Mouse (Mus musculus): ENCODE data around the gene Arntl2. TPM values are rescaled to one million over a fixed set of nuclear protein-coding genes. Genes with fewer than 3 reads are reported as not detected.
A peak's percentile ranks its signal among the peaks of the same experiment; 100 is the strongest.
"Not testable (repeated sequence)": the region's sequence is repeated elsewhere in the genome, so short reads cannot be mapped to it uniquely, and the experiment has no call there.

Gene Arntl2
- polyA plus RNA-seq, 1 experiment from 2014 or later, result 0.52 TPM

GRCm38 (mm10) chr6:146863154-146863553, 67.3 kb downstream of the Arntl2 start:
- ATAC-seq, result no peak
- H3K9me3 ChIP-seq (ENCODE audit: control insufficient read depth), result no peaks in the 10 kb centered on the region
- no peak overlapping the region for H3K4me2 ChIP-seq (replicated peaks; ENCODE audit: low read depth)
- no peak for TF ChIP-seq CTCF (IDR thresholded peaks at IDR 0.05; ENCODE audit: low read depth)
- H3K9ac ChIP-seq (ENCODE audit: low read depth, low read length), result no peak overlapping the region
- no peak overlapping the region for H3K4me3 ChIP-seq (ENCODE audit: low read depth, low read length)
- H3K36me3 ChIP-seq (ENCODE audit: control insufficient read depth, insufficient read depth), result no peaks in the 10 kb centered on the region
- no peaks in the 10 kb centered on the region for H3K27me3 ChIP-seq (replicated peaks; ENCODE audit: control insufficient read depth, insufficient read depth, low read length)
- no peaks in the 10 kb centered on the region for H3K4me1 ChIP-seq (replicated peaks; ENCODE audit: control insufficient read depth, insufficient read depth, low read length)
- H3K27ac ChIP-seq (ENCODE audit: low read depth, low read length), result no peak overlapping the region
- 95% methylated on average over 2 of the region's 2 CpGs for WGBS

GRCm38 (mm10) chr6:146864370-146864769, 68.5 kb downstream of the Arntl2 start:
- WGBS, result 93% methylated on average over 2 of the region's 5 CpGs
- H3K27ac ChIP-seq (ENCODE audit: low read depth, low read length); H3K36me3 ChIP-seq (ENCODE audit: control insufficient read depth, insufficient read depth); H3K4me1 ChIP-seq (replicated peaks; ENCODE audit: control insufficient read depth, insufficient read depth, low read length); H3K9me3 ChIP-seq (ENCODE audit: control insufficient read depth); H3K4me2 ChIP-seq (replicated peaks; ENCODE audit: low read depth); ATAC-seq; H3K9ac ChIP-seq (ENCODE audit: low read depth, low read length); H3K4me3 ChIP-seq (ENCODE audit: low read depth, low read length); H3K27me3 ChIP-seq (replicated peaks; ENCODE audit: control insufficient read depth, insufficient read depth, low read length): not testable (repeated sequence)

GRCm38 (mm10) chr6:146865701-146866100, 69.8 kb downstream of the Arntl2 start:
- WGBS, result 84% methylated on average over 4 of the region's 4 CpGs
- H3K27me3 ChIP-seq (replicated peaks; ENCODE audit: control insufficient read depth, insufficient read depth, low read length), result no peaks in the 10 kb centered on the region
- no peak overlapping the region for H3K4me3 ChIP-seq (ENCODE audit: low read depth, low read length)
- no peak overlapping the region for H3K9ac ChIP-seq (ENCODE audit: low read depth, low read length)
- H3K36me3 ChIP-seq (ENCODE audit: control insufficient read depth, insufficient read depth), result no peaks in the 10 kb centered on the region
- H3K9me3 ChIP-seq (ENCODE audit: control insufficient read depth), result no peaks in the 10 kb centered on the region
- peak; percentile 48 for TF ChIP-seq CTCF (IDR thresholded peaks at IDR 0.05; ENCODE audit: low read depth)
- no peak overlapping the region for H3K27ac ChIP-seq (ENCODE audit: low read depth, low read length)
- no peak for ATAC-seq
- no peak overlapping the region for H3K4me2 ChIP-seq (replicated peaks; ENCODE audit: low read depth)
- no peaks in the 10 kb centered on the region for H3K4me1 ChIP-seq (replicated peaks; ENCODE audit: control insufficient read depth, insufficient read depth, low read length)

GRCm38 (mm10) chr6:146871975-146872374, 76.1 kb downstream of the Arntl2 start:
- H3K36me3 ChIP-seq (ENCODE audit: control insufficient read depth, insufficient read depth), result no peaks in the 10 kb centered on the region
- 91% methylated on average over 4 of the region's 4 CpGs for WGBS
- peaks cover 3% of the 10 kb centered on the region; the same call in 1 of the 2 replicates for H3K9me3 ChIP-seq (ENCODE audit: control insufficient read depth)

GRCm38 (mm10) chr6:146874415-146874814, 78.6 kb downstream of the Arntl2 start:
- H3K36me3 ChIP-seq (ENCODE audit: control insufficient read depth, insufficient read depth), result no peaks in the 10 kb centered on the region
- H3K27ac ChIP-seq (ENCODE audit: low read depth, low read length), result no peak overlapping the region
- TF ChIP-seq CTCF (IDR thresholded peaks at IDR 0.05; ENCODE audit: low read depth), result no peak
- H3K9ac ChIP-seq (ENCODE audit: low read depth, low read length), result no peak overlapping the region
- H3K4me1 ChIP-seq (replicated peaks; ENCODE audit: control insufficient read depth, insufficient read depth, low read length), result no peaks in the 10 kb centered on the region
- no peak overlapping the region for H3K4me2 ChIP-seq (replicated peaks; ENCODE audit: low read depth)
- no peak overlapping the region for H3K4me3 ChIP-seq (ENCODE audit: low read depth, low read length)
- ATAC-seq, result no peak
- H3K27me3 ChIP-seq (replicated peaks; ENCODE audit: control insufficient read depth, insufficient read depth, low read length), result peaks cover 2% of the 10 kb centered on the region; the same call in 1 of the 2 replicates
- WGBS, result 83% methylated on average over 6 of the region's 6 CpGs
- peaks cover 6% of the 10 kb centered on the region; the same call in 1 of the 2 replicates for H3K9me3 ChIP-seq (ENCODE audit: control insufficient read depth)

More at GRCm38 (mm10) chr6:146871975-146872374, 76.1 kb downstream of the Arntl2 start:
- Histone ChIP-seq H3K4me2 (replicated peaks; ENCODE audit: low read depth) (no peak overlapping the region), H3K27me3 (replicated peaks; ENCODE audit: control insufficient read depth, insufficient read depth, low read length) (peaks cover 2% of the 10 kb centered on the region; the same call in 1 of the 2 replicates), H3K27ac (ENCODE audit: low read depth, low read length) (no peak overlapping the region), H3K4me3 (ENCODE audit: low read depth, low read length) (no peak overlapping the region), H3K9ac (ENCODE audit: low read depth, low read length) (no peak overlapping the region), H3K4me1 (replicated peaks; ENCODE audit: control insufficient read depth, insufficient read depth, low read length) (no peaks in the 10 kb centered on the region)
- ATAC-seq, result no peak
- TF ChIP-seq CTCF (IDR thresholded peaks at IDR 0.05; ENCODE audit: low read depth), result no peak

- Histone ChIP-seq H3K4me3 (ENCODE audit: low read depth, low read length) (no peak overlapping the region), H3K36me3 (ENCODE audit: control insufficient read depth, insufficient read depth) (no peaks in the 10 kb centered on the region), H3K27me3 (replicated peaks; ENCODE audit: control insufficient read depth, insufficient read depth, low read length) (peaks cover 2% of the 10 kb centered on the region; the same call in 1 of the 2 replicates), H3K4me1 (replicated peaks; ENCODE audit: control insufficient read depth, insufficient read depth, low read length) (no peaks in the 10 kb centered on the region), H3K9me3 (ENCODE audit: control insufficient read depth) (peaks cover 6% of the 10 kb centered on the region; the same call in 1 of the 2 replicates), H3K4me2 (replicated peaks; ENCODE audit: low read depth) (no peak overlapping the region), H3K27ac (ENCODE audit: low read depth, low read length) (no peak overlapping the region), H3K9ac (ENCODE audit: low read depth, low read length) (no peak overlapping the region)
- ATAC-seq, result no peak
- TF ChIP-seq CTCF (IDR thresholded peaks at IDR 0.05; ENCODE audit: low read depth), result peak; percentile 49
- WGBS, result 91% methylated on average over 2 of the region's 2 CpGs
These were observed 81.0 kb downstream of the Arntl2 start for GRCm38 (mm10) chr6:146876820-146877219.

All from intestine, postnatal 0 days (tissue).